Mouse (Mus musculus) midbrain, embryonic 15.5 days (tissue): ENCODE results near the gene Itgal. TPM values are rescaled to one million over a fixed set of nuclear protein-coding genes. Genes with fewer than 3 reads are reported as not detected.
A peak's percentile ranks its signal among the peaks of the same experiment; 100 is the strongest.
"Not testable (repeated sequence)": the region's sequence is repeated elsewhere in the genome, so short reads cannot be mapped to it uniquely, and the experiment has no call there.

Experiments used
- ATAC-seq: fragments of 200-750 bp; cut with Nextera tagmentation; replicated peaks from 2 replicates; pipeline ENCODE4 v1.8.0; 2017; ENCODE audit warnings: moderate TSS enrichment
- H3K27ac ChIP-seq: fragments of 300-500 bp; sonication (generic); 2 replicates; pipeline ENCODE4 v1.5.1; 2015; ENCODE audit warnings: mild to moderate bottlenecking, inconsistent platforms
- H3K27me3 ChIP-seq: fragments of 300-500 bp; sonication (generic); replicated peaks from 2 replicates; pipeline ENCODE4 v1.6.1; 2015; ENCODE audit warnings: inconsistent platforms
- H3K36me3 ChIP-seq: fragments of 300-500 bp; sonication (generic); replicated peaks from 2 replicates; pipeline ENCODE4 v1.6.1; 2015; ENCODE audit warnings: inconsistent platforms
- H3K4me1 ChIP-seq: fragments of 300-500 bp; sonication (generic); 2 replicates; pipeline ENCODE4 v1.6.1; 2015; ENCODE audit warnings: inconsistent platforms
- H3K4me2 ChIP-seq: fragments of 300-500 bp; sonication (generic); 2 replicates; pipeline ENCODE4 v1.6.1; 2015; ENCODE audit warnings: inconsistent platforms, mild to moderate bottlenecking, moderate library complexity
- H3K4me3 ChIP-seq: fragments of 300-500 bp; sonication (generic); 2 replicates; pipeline ENCODE4 v1.5.1; 2015; ENCODE audit warnings: mild to moderate bottlenecking, inconsistent platforms
- H3K9ac ChIP-seq: fragments of 300-500 bp; sonication (generic); 2 replicates; pipeline ENCODE4 v1.6.1; 2015; ENCODE audit warnings: mild to moderate bottlenecking, inconsistent platforms
- H3K9me3 ChIP-seq: fragments of 300-500 bp; sonication (generic); 2 replicates; pipeline ENCODE4 v1.6.1; 2016; ENCODE audit warnings: inconsistent platforms
- WGBS: fragments of 180-500 bp; shearing (Covaris S2); methylation state at CpG from one replicate; pipeline ENCODE4 v1.1.7; 2015; ENCODE audit warnings: mixed read lengths; 5-methylcytosine and 5-hydroxymethylcytosine counted together
- polyA plus RNA-seq: library from polyadenylated mRNA; unstranded; fragments of >200 nt; fragmentation: Nextera tagmentation; extraction: Ambion mirVana; gene quantifications from 2 replicates; pipeline ENCODE4 v1.2.1, GENCODE M21; 2015

Itgal gene
- polyA plus RNA-seq, 1 experiment from 2014 or later: 0.19 TPM

DNA sequence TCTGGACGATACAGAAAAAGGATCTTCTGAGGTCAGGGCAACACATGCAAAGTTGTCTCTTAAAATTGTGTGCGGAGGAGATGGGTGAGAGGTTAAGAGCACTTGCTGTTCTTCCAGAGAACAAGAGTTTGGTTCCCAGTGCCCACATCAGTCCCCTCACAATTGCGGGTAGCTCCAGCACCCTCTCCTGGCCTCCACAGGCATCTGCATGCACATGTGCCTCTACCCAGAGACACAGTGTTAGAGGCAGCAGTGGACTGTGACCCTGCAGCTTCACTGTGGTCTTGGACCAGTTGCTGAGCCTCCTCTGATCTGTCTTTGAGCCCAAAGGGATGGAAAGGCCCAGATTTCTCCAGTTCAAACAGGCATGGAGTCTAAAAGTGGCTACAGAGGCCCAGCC is 75.8 kb downstream of the Itgal start:
- H3K4me2 ChIP-seq, ATAC-seq, H3K27me3 ChIP-seq, H3K9ac ChIP-seq, H3K9me3 ChIP-seq, H3K27ac ChIP-seq, H3K4me1 ChIP-seq, H3K36me3 ChIP-seq, H3K4me3 ChIP-seq: not testable (repeated sequence)
- 87% methylated on average over 3 of the region's 3 CpGs for WGBS

DNA sequence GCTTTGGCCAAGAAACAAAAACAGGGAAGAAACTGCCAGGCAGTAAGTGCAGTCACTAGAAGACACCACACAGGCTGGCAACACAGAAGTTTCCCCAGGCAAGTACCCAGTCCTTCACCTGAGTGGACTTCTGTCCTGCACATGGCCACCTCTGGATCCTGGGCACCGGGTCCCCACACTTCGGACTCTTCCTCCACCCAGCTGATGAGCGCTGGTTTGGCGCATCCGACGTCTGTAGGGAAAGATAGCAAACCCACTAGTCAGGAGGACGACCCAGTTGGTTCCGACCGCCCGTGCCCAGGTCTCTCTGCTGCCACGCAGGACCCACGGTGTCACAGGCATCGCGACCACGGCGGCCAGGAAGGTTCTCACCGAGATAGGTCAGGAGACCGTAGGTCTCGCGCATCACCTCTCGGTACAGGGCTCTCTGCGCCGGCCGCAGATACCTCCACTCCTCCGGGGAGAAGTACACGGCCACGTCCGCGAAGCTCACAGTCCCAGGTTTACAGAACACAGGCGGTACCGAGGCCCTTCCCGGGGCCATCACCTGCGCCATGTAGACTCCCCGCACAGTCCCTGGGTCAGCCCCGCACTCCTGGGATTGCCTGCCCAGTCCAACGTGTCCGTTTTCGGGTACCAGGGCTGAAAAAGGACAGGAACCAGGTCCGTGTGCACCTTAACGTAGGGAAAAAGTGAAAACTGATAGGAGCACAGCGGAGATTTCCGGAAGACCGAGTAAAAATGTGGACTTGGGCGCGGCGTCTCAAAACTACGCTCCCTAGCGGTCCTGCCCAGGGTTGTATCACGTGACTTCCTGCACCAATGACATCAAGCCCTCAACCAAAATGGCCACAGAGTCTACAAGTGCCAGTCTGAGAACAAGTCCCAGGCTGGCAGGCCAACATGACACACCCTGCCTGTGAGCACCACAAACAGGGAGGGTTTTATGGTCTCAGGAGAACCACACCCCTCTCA is 79.5 kb downstream of the Itgal start, which contains the start of gene Zfp747:
Gene Zfp747, minus strand, starts transcription at position 780 of the 975 bp plus-strand sequence.
- H3K27me3 ChIP-seq, H3K9me3 ChIP-seq, H3K4me1 ChIP-seq, H3K36me3 ChIP-seq: not testable (repeated sequence)
- Histone ChIP-seq H3K9ac (peak within 1 kb of the TSS; percentile 53), H3K4me2 (peak within 1 kb of the TSS; percentile 71), H3K4me3 (peak within 1 kb of the TSS; percentile 56), H3K27ac (peak within 1 kb of the TSS; percentile 74)
- WGBS: 2% methylated on average over 49 of the region's 49 CpGs
- ATAC-seq: peak; percentile 93

GRCm38 (mm10) chr7:127378310-127378921 is 82.4 kb downstream of the Itgal start:
- Histone ChIP-seq H3K4me2 (no peak overlapping the region), H3K27ac (no peak overlapping the region), H3K9me3 (no peaks in the 10 kb centered on the region), H3K36me3 (no peaks in the 10 kb centered on the region), H3K4me3 (no peak overlapping the region), H3K27me3 (no peaks in the 10 kb centered on the region), H3K4me1 (peaks cover 6% of the 10 kb centered on the region; the same call in 1 of the 2 replicates), H3K9ac (no peak overlapping the region)
- ATAC-seq: no peak
- WGBS: 80% methylated on average over 6 of the region's 6 CpGs

Other genes starting within 250 kb of the Itgal start
- gene Zg16, start 208.9 kb upstream of the Itgal start, polyA plus RNA-seq: not detected in 2 replicates
- gene AI467606, start 204.9 kb upstream of the Itgal start, polyA plus RNA-seq: 1.9 and 2.3 TPM in 2 replicates
- 0.76 and 0.83 TPM in 2 replicates for gene Qprt, start 174.0 kb upstream of the Itgal start, polyA plus RNA-seq
- gene Spn, start 158.4 kb upstream of the Itgal start, polyA plus RNA-seq: 0.04 TPM in 1 of 2 replicates, not detected in the other
- gene Cd2bp2, start 100.2 kb upstream of the Itgal start, polyA plus RNA-seq: 82.1 and 82.6 TPM in 2 replicates
- gene Tbc1d10b, start 87.8 kb upstream of the Itgal start, polyA plus RNA-seq: 39.6 and 44.8 TPM in 2 replicates
- gene Mylpf, start 87.4 kb upstream of the Itgal start, polyA plus RNA-seq: 3.9 and 5.0 TPM in 2 replicates
- 63.7 and 64.1 TPM in 2 replicates for gene Zfp553, start 63.2 kb upstream of the Itgal start, polyA plus RNA-seq
- gene Sept1, start 63.1 kb upstream of the Itgal start, polyA plus RNA-seq: 17.0 and 18.2 TPM in 2 replicates
- 72.0 and 73.1 TPM in 2 replicates for gene Zfp771, start 52.0 kb upstream of the Itgal start, polyA plus RNA-seq
- gene Dctpp1, start 35.6 kb upstream of the Itgal start, polyA plus RNA-seq: 114 and 118 TPM in 2 replicates
- 59.9 and 62.3 TPM in 2 replicates for gene Sephs2, start 22.2 kb upstream of the Itgal start, polyA plus RNA-seq
- 19.1 and 19.2 TPM in 2 replicates for gene Zfp768, start 49.3 kb downstream of the Itgal start, polyA plus RNA-seq
- gene Zfp747, start 79.8 kb downstream of the Itgal start, polyA plus RNA-seq: 10.3 and 10.5 TPM in 2 replicates
- 5.2 and 6.6 TPM in 2 replicates for gene 9130019O22Rik, start 90.9 kb downstream of the Itgal start, polyA plus RNA-seq
- 6.3 and 6.6 TPM in 2 replicates for gene E430018J23Rik, start 97.4 kb downstream of the Itgal start, polyA plus RNA-seq
- gene Zfp764, start 110.6 kb downstream of the Itgal start, polyA plus RNA-seq: 5.7 and 6.4 TPM in 2 replicates
- gene Zfp688, start 125.8 kb downstream of the Itgal start, polyA plus RNA-seq: 32.0 and 34.2 TPM in 2 replicates
- gene Zfp689, start 152.9 kb downstream of the Itgal start, polyA plus RNA-seq: 16.1 and 16.4 TPM in 2 replicates
- gene Prr14, start 163.4 kb downstream of the Itgal start, polyA plus RNA-seq: 40.5 TPM in 2 replicates
- 13.8 and 15.9 TPM in 2 replicates for gene Fbrs, start 182.9 kb downstream of the Itgal start, polyA plus RNA-seq
- gene Srcap, start 215.7 kb downstream of the Itgal start, polyA plus RNA-seq: 60.4 and 68.0 TPM in 2 replicates
- 17.4 and 17.5 TPM in 2 replicates for gene Gm42715, start 223.3 kb downstream of the Itgal start, polyA plus RNA-seq